Mouse (Mus musculus) thymus, adult 2 months (tissue): Measurements from ENCODE around the gene Helz.

Experiments
- CTCF ChIP-seq: fragments of 200-500 bp; IDR thresholded peaks from 2 replicates; pipeline ENCODE4 v1.5.1; 2012; ENCODE audit warnings: mild to moderate bottlenecking, control low read depth, low read length, moderate library complexity, borderline replicate concordance; ENCODE audit not compliant: control insufficient read depth, poor library complexity, insufficient read depth; ENCODE audit errors: extremely low read depth
- POLR2A ChIP-seq: fragments of 200-500 bp; IDR thresholded peaks from 2 replicates; pipeline ENCODE4 v1.6.1; 2012; ENCODE audit warnings: mild to moderate bottlenecking, low read length, control low read depth, moderate library complexity; ENCODE audit not compliant: control insufficient read depth, poor library complexity, insufficient read depth; ENCODE audit errors: extremely low read depth

DNA sequence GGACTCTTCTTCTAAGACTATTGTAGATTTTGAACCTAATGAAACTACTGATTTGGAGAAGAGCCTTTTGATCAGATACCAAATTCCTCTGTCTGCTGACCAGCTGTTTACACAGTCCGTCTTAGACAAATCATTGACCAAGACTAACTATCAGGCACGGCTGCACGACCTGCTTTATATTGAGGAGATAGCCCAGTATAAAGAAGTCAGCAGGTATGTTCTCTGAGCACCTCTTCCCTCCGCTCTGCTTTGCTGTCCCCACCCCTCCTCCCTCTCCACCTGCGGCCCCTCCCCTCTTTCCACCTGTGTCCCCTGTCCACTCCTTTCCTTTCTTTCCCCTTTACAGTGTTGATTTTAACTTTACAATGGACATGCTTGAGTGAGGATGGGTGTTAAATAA is 66.2 kb downstream of the Helz start:
- TF ChIP-seq CTCF (no peak), POLR2A (no peak)
